Mouse (Mus musculus): Measurements from ENCODE around the gene Ddrgk1. TPM values are rescaled to one million over a fixed set of nuclear protein-coding genes. Genes with fewer than 3 reads are reported as not detected.

Gene Ddrgk1
- polyA plus RNA-seq (2017; shearing (Covaris generic)) = 183 TPM

GRCm38 (mm10) chr2:130664102-130664701 lies at the start of gene Ddrgk1:
Ddrgk1 (minus strand) TSS chr2:130664659.

GRCm38 (mm10) chr2:130697153-130697810 lies 32.8 kb upstream of the Ddrgk1 start, which contains the start of gene Slc4a11:
Slc4a11 (minus strand) TSS chr2:130697519.

GRCm38 (mm10) chr2:130667559-130667958 lies 3.1 kb upstream of the Ddrgk1 start, which contains the start of gene Itpa:
Itpa (plus strand) TSS chr2:130667610.

GRCm38 (mm10) chr2:130642684-130643369 lies 21.6 kb downstream of the Ddrgk1 start, which contains the start of gene Lzts3:
Lzts3 (minus strand) TSS chr2:130642803.

GRCm38 (mm10) chr2:130629839-130630203 lies 34.6 kb downstream of the Ddrgk1 start, which contains the start of the genes Fastkd5 and Ubox5:
Fastkd5 (minus strand) TSS chr2:130630027.
Ubox5 (minus strand) TSS chr2:130630038.

Other genes with a start within 250 kb of the Ddrgk1 start
- 296 TPM for gene Vps16, start 240.3 kb downstream of the Ddrgk1 start, polyA plus RNA-seq (2017; shearing (Covaris generic))
- 22.0 TPM for gene Pced1a, start 240.0 kb downstream of the Ddrgk1 start, polyA plus RNA-seq (2017; shearing (Covaris generic))
- gene Ptpra, start 214.4 kb downstream of the Ddrgk1 start, polyA plus RNA-seq (2017; shearing (Covaris generic)) = 29.2 TPM
- 59.1 TPM for gene Mrps26, start 100.9 kb downstream of the Ddrgk1 start, polyA plus RNA-seq (2017; shearing (Covaris generic))
- gene Oxt, start 88.5 kb downstream of the Ddrgk1 start, polyA plus RNA-seq (2017; shearing (Covaris generic)) = not detected
- not detected for gene Avp, start 82.1 kb downstream of the Ddrgk1 start, polyA plus RNA-seq (2017; shearing (Covaris generic))
- gene Fastkd5, start 34.6 kb downstream of the Ddrgk1 start, polyA plus RNA-seq (2017; shearing (Covaris generic)) = 22.3 TPM
- gene Ubox5, start 34.6 kb downstream of the Ddrgk1 start, polyA plus RNA-seq (2017; shearing (Covaris generic)) = 16.5 TPM
- gene Lzts3, start 21.9 kb downstream of the Ddrgk1 start, polyA plus RNA-seq (2017; shearing (Covaris generic)) = 0.72 TPM
- gene Itpa, start 3.0 kb upstream of the Ddrgk1 start, polyA plus RNA-seq (2017; shearing (Covaris generic)) = 51.7 TPM
- gene Slc4a11, start 32.9 kb upstream of the Ddrgk1 start, polyA plus RNA-seq (2017; shearing (Covaris generic)) = 0.27 TPM
- gene 4930402H24Rik, start 241.7 kb upstream of the Ddrgk1 start, polyA plus RNA-seq (2017; shearing (Covaris generic)) = 15.7 TPM
- gene Atrn, start 241.8 kb upstream of the Ddrgk1 start, polyA plus RNA-seq (2017; shearing (Covaris generic)) = 4.1 TPM

All from inflammation-experienced regulatory T-cells, adult 16 weeks (primary cell).